Mouse (Mus musculus) stomach, embryonic 14.5 days (tissue): ENCODE data around the gene Psmb3. TPM values are rescaled to one million over a fixed set of nuclear protein-coding genes. Genes with fewer than 3 reads are reported as not detected.

Experiments used
- ATAC-seq: fragments of 200-750 bp; cut with Nextera tagmentation; 2 replicates; pipeline ENCODE4 v1.8.0; 2017; ENCODE audit warnings: low read depth, moderate TSS enrichment; ENCODE audit not compliant: insufficient number of reproducible peaks, insufficient read depth, low FRiP score
- H3K27ac ChIP-seq: fragments of 300-500 bp; sonication (generic); 2 replicates; pipeline ENCODE4 v1.5.1; 2014; ENCODE audit warnings: mild to moderate bottlenecking, low read length, moderate library complexity, mixed read lengths
- H3K27me3 ChIP-seq: fragments of 300-500 bp; sonication (generic); 2 replicates; pipeline ENCODE4 v1.6.1; 2014; ENCODE audit warnings: low read length, control low read depth, mixed read lengths; ENCODE audit not compliant: control insufficient read depth, insufficient read depth
- H3K36me3 ChIP-seq: fragments of 300-500 bp; sonication (generic); 2 replicates; pipeline ENCODE4 v1.6.1; 2014; ENCODE audit warnings: mild to moderate bottlenecking, control low read depth, low read length, moderate library complexity, mixed read lengths; ENCODE audit not compliant: control insufficient read depth, insufficient read depth
- H3K4me1 ChIP-seq: fragments of 300-500 bp; sonication (generic); 2 replicates; pipeline ENCODE4 v1.6.1; 2014; ENCODE audit warnings: low read length, control low read depth, mixed read lengths; ENCODE audit not compliant: control insufficient read depth, insufficient read depth
- H3K4me2 ChIP-seq: fragments of 300-500 bp; sonication (generic); replicated peaks from 2 replicates; pipeline ENCODE4 v1.6.1; 2014; ENCODE audit warnings: low read depth, low read length, control low read depth
- H3K4me3 ChIP-seq: fragments of 300-500 bp; sonication (generic); 2 replicates; pipeline ENCODE4 v1.5.1; 2014; ENCODE audit warnings: low read depth, low read length, control low read depth
- H3K9ac ChIP-seq: fragments of 300-500 bp; sonication (generic); replicated peaks from 2 replicates; pipeline ENCODE4 v1.6.1; 2014; ENCODE audit warnings: low read depth, mild to moderate bottlenecking, control low read depth, low read length, moderate library complexity, mixed read lengths
- H3K9me3 ChIP-seq: fragments of 300-500 bp; sonication (generic); 2 replicates; pipeline ENCODE4 v1.6.1; 2016; ENCODE audit warnings: low read depth, low read length, control low read depth; ENCODE audit not compliant: control insufficient read depth
- WGBS: fragments of 180-500 bp; shearing (Covaris S2); extraction: QIAGEN DNeasy Blood & Tissue Kit; methylation state at CpG from one replicate; pipeline ENCODE4 v1.1.7; 2014; 5-methylcytosine and 5-hydroxymethylcytosine counted together
- polyA plus RNA-seq: library from polyadenylated mRNA; unstranded; fragments of >200 nt; fragmentation: Nextera tagmentation; extraction: Ambion mirVana; gene quantifications from 2 replicates; pipeline ENCODE4 v1.2.1, GENCODE M21; 2014

The Psmb3 gene
- polyA plus RNA-seq, 1 experiment from 2014 or later: 454 TPM

- H3K4me3 ChIP-seq: no peak overlapping the region
- no peak for ATAC-seq
- H3K36me3 ChIP-seq: peaks cover 31% of the 10 kb centered on the region
- 85% methylated on average over 6 of the region's 6 CpGs for WGBS
- peaks cover 4% of the 10 kb centered on the region; the same call in 1 of the 2 replicates for H3K4me1 ChIP-seq
- no peaks in the 10 kb centered on the region for H3K9me3 ChIP-seq
- H3K9ac ChIP-seq: no peak overlapping the region
- H3K4me2 ChIP-seq: no peak overlapping the region
- no peak overlapping the region for H3K27ac ChIP-seq
- no peaks in the 10 kb centered on the region for H3K27me3 ChIP-seq
Observed at GRCm38 (mm10) chr11:97684063-97684680, 19.0 kb upstream of the Psmb3 start.

- Histone ChIP-seq H3K9me3 (no peaks in the 10 kb centered on the region), H3K4me1 (peaks cover 4% of the 10 kb centered on the region; the same call in 1 of the 2 replicates), H3K36me3 (peaks cover 33% of the 10 kb centered on the region), H3K4me2 (no peak overlapping the region), H3K9ac (no peak overlapping the region), H3K27ac (no peak overlapping the region), H3K27me3 (no peaks in the 10 kb centered on the region), H3K4me3 (no peak overlapping the region)
- no peak for ATAC-seq
- 33% methylated on average over 7 of the region's 7 CpGs for WGBS
Observed at GRCm38 (mm10) chr11:97684766-97685165, 18.4 kb upstream of the Psmb3 start.

- Histone ChIP-seq H3K27me3 (no peaks in the 10 kb centered on the region), H3K4me1 (peaks cover 4% of the 10 kb centered on the region; the same call in 1 of the 2 replicates), H3K4me2 (peak within 1 kb of the TSS; percentile 63), H3K36me3 (peaks cover 36% of the 10 kb centered on the region), H3K27ac (no peak within 1 kb of the TSS), H3K9ac (peak within 1 kb of the TSS; percentile 43; the same call in 1 of the 2 replicates), H3K9me3 (no peaks in the 10 kb centered on the region), H3K4me3 (peak within 1 kb of the TSS; percentile 30)
- WGBS: under 1% methylated on average over 43 of the region's 43 CpGs
- ATAC-seq: peak; percentile 85
Observed at GRCm38 (mm10) chr11:97685613-97686321, 17.4 kb upstream of the Psmb3 start, which contains the start of gene Cisd3. Cisd3 (plus strand) TSS chr11:97685826.

GRCm38 (mm10) chr11:97686322-97686908 is 16.8 kb upstream of the Psmb3 start:
- H3K9me3 ChIP-seq: no peaks in the 10 kb centered on the region
- peaks cover 37% of the 10 kb centered on the region for H3K36me3 ChIP-seq
- H3K9ac ChIP-seq: peak overlapping the region; percentile 43; the same call in 1 of the 2 replicates
- 66% methylated on average over 11 of the region's 11 CpGs for WGBS
- no peak for ATAC-seq
- H3K4me3 ChIP-seq: peak overlapping the region; percentile 30
- no peak overlapping the region for H3K27ac ChIP-seq
- no peaks in the 10 kb centered on the region for H3K27me3 ChIP-seq
- peaks cover 4% of the 10 kb centered on the region; the same call in 1 of the 2 replicates for H3K4me1 ChIP-seq
- peak overlapping the region; percentile 63 for H3K4me2 ChIP-seq

- H3K27me3 ChIP-seq: no peaks in the 10 kb centered on the region
- H3K9ac ChIP-seq: no peak overlapping the region
- no peak overlapping the region for H3K4me2 ChIP-seq
Observed at GRCm38 (mm10) chr11:97687061-97687460, 16.1 kb upstream of the Psmb3 start.

GRCm38 (mm10) chr11:97689861-97690260 is 13.3 kb upstream of the Psmb3 start:
- Histone ChIP-seq H3K36me3 (peaks cover 48% of the 10 kb centered on the region), H3K27me3 (no peaks in the 10 kb centered on the region), H3K4me1 (peaks cover 10% of the 10 kb centered on the region), H3K9me3 (no peaks in the 10 kb centered on the region), H3K27ac (no peak overlapping the region), H3K4me2 (no peak overlapping the region), H3K4me3 (no peak overlapping the region), H3K9ac (no peak overlapping the region)
- WGBS: 30% methylated on average over 10 of the region's 10 CpGs
- no peak for ATAC-seq

More at GRCm38 (mm10) chr11:97687061-97687460, 16.1 kb upstream of the Psmb3 start:
- Histone ChIP-seq H3K27ac (no peak overlapping the region), H3K9me3 (no peaks in the 10 kb centered on the region), H3K4me3 (no peak overlapping the region), H3K36me3 (peaks cover 37% of the 10 kb centered on the region), H3K4me1 (peaks cover 4% of the 10 kb centered on the region; the same call in 1 of the 2 replicates)
- WGBS: 89% methylated on average over 3 of the region's 3 CpGs
- ATAC-seq: no peak

- Histone ChIP-seq H3K9ac (no peak overlapping the region), H3K27me3 (no peaks in the 10 kb centered on the region), H3K4me1 (peaks cover 32% of the 10 kb centered on the region), H3K9me3 (no peaks in the 10 kb centered on the region), H3K4me3 (no peak overlapping the region), H3K27ac (0 out of 2 replicates have a peak overlapping the region, but pooled peaks have one; percentile 22), H3K4me2 (no peak overlapping the region), H3K36me3 (peaks cover 43% of the 10 kb centered on the region)
- 80% methylated on average over 4 of the region's 4 CpGs for WGBS
- no peak for ATAC-seq
Observed at GRCm38 (mm10) chr11:97694435-97694834, 8.8 kb upstream of the Psmb3 start.

- 51% methylated on average over 17 of the region's 17 CpGs for WGBS
- Histone ChIP-seq H3K4me2 (peak overlapping the region; percentile 10; the same call in 1 of the 2 replicates), H3K27me3 (no peaks in the 10 kb centered on the region), H3K9ac (no peak overlapping the region), H3K4me3 (no peak overlapping the region), H3K4me1 (peaks cover 32% of the 10 kb centered on the region), H3K27ac (peak overlapping the region; percentile 15; the same call in 1 of the 2 replicates), H3K36me3 (peaks cover 36% of the 10 kb centered on the region), H3K9me3 (no peaks in the 10 kb centered on the region)
- 0 out of 2 replicates have a peak, but pooled peaks have one; percentile 14 for ATAC-seq
Observed at GRCm38 (mm10) chr11:97694921-97695711, 8.1 kb upstream of the Psmb3 start.
